Mouse (Mus musculus): ENCODE results near the gene Eme2.

The Eme2 gene

GRCm38 (mm10) chr17:24874989-24875388, 19.9 kb downstream of the Eme2 start:
- DNase-seq (ENCODE audit: low spot score in 2 of 2) = no peak

- no peak for DNase-seq (ENCODE audit: low spot score in 2 of 2)
Observed at GRCm38 (mm10) chr17:24874405-24874745, 20.5 kb downstream of the Eme2 start.

DNA sequence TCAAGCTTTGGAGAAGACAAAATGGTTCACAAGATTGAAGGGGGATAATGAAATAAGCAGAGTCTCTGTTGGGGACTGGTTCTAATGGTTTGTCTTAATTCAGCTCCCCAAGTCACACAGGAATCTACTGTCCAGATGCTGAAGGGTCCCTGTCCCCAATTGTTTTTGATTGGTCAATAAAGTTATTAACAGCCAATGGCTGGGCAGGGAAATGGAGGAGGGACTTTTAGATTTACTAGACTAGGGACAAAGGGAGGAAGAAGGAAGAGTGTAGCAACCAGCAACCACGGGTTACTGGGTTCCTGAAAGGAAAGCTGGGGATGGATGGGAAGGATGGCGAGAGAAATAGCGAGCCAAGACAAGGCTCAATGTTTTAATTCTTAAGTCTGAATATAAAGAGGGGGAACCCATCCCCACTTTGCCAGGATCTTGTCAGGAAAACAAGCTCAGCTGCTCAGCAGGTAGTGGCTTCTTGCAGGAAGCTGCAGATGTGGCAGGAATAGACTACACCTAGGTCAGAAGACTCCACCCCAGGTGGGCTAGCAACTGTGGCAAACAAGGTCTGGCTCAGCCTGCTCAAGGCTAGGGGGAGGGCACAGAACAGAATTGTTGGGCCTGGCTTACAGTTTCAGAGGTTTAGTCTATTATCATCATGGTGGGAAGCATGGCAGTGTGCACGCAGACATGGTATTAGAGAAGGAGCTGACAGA, 21.0 kb downstream of the Eme2 start:
- DNase-seq (ENCODE audit: low spot score in 2 of 2) = no peak

- DNase-seq (ENCODE audit: low spot score in 2 of 2) = no peak
Observed at GRCm38 (mm10) chr17:24867914-24868313, 27.0 kb downstream of the Eme2 start.

- DNase-seq (ENCODE audit: low spot score in 2 of 2) = no peak
Observed at GRCm38 (mm10) chr17:24865776-24866175, 29.1 kb downstream of the Eme2 start, which contains the start of gene Igfals. TSS of gene Igfals (plus strand) at chr17:24865997.

GRCm38 (mm10) chr17:24861785-24862184, 33.1 kb downstream of the Eme2 start:
- no peak for DNase-seq (ENCODE audit: low spot score in 2 of 2)

GRCm38 (mm10) chr17:24860076-24860475, 34.8 kb downstream of the Eme2 start:
- DNase-seq (ENCODE audit: low spot score in 2 of 2) = no peak

GRCm38 (mm10) chr17:24858967-24859366, 35.9 kb downstream of the Eme2 start:
- no peak for DNase-seq (ENCODE audit: low spot score in 2 of 2)

DNA sequence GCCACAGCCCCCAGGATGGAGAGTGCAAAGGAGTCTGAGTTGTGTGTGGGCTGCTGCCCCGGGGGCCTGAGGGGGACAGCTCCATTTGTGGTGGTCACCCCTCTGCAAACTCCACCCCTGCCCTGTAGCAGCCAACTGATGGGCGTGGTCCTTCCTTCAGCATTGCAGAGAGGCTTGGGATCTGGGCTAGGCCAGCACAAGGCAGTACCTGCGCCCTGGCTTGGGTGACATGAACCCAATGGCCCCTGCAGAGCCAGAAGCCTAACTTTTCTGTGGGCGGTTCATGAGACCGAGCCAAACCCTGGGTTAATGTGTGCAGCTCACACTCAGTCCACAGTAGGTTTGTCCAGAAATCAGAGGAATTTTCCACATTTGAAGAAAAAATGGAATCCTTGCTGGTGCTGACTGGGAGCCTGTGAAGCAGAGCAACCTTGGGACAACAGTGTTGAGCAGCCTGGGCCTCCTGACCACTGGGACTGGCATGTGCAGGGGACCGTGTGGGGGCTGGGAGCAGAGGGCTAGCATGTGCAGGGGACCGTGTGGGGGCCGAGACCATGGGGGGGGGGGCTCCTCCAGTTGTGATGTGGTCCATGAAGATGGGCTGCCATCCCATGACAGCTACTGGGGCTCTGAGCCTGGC, 36.9 kb downstream of the Eme2 start:
- DNase-seq (ENCODE audit: low spot score in 2 of 2) = no peak

DNA sequence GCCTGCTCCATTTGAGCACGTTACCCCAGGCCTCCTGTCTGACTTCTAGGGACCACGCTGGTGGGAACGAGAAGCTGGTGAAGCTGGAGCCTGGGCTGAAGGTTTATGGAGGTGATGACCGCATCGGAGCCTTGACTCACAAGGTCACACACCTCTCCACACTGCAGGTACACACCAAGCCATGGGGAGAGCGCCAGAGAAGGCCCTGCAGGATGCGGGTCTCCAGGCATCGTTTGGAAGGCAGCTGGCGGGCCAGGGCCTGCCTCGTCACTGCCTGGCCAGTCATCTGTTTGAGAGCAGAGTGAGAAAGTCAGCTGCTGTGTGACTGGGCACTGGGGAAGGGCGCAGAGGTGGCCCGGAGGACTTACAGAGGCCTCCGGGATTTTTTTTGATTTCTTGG, 38.3 kb downstream of the Eme2 start:
- DNase-seq (ENCODE audit: low spot score in 2 of 2) = no peak

DNA sequence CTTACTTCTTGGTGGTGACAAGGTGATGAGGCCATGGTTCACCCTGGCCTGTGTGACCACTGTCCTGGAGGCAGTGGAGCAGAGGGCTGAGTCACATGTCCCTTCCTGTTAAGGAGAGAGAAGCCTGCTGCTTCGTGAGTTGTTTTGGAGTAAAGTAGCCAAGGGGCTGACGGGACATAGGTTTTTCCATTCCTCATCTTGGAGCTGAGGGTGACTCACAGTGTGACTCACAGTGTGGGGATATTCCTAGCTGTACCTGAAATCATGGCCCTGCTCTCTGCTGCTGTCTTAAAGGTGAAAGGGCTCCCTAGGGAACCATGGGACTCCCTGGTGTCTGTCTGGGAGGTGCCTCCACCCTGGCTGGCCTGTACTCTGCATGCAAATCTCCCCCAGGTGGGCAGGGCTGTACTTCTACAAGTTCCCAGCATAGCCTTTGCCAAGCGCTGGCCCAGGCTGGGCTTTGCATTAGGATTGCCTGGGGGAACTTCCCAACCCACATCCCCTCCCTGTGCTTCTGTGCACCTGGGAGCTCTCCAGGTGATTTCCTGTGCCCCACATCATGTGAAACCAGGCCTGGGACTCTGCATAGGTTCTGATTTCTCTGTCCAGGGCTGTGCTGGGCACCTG, 38.9 kb downstream of the Eme2 start:
- DNase-seq (ENCODE audit: low spot score in 2 of 2) = no peak

DNA sequence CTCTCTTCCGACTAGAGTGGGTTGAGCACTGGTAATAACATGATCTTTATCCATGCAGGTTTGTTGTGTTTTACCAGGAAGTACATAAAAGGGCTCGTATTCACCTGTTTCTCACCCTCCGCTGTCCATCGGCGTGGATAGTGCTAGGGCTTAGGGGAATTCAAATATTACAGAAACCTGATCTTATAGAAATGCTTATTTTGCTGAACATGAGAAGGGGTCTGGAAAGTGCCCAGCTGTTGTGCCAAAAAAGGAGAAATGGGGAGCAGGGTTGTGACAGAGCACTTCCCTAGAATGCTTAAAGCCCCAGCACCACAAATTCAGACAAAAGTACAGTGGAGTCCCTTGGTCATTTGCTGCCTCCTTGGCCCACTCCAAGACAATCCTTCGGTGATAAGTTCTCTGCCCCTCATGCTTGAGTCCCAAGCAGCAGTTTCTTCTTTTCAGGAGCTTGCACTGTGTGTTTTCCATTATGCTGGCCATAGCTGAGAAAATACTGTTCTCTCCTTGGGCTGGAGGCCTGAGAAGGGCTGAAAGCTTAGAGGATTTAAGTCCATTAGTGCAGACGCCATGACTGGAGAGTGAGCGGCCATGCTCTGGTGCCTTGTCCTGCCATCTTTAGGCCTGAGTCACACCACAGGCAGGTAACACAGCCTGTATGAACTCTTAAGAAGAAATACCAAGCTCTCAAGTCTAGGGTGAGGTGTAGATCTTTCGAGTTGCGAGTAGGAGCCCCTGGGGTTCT, 43.3 kb downstream of the Eme2 start:
- no peak for DNase-seq (ENCODE audit: low spot score in 2 of 2)

- no peak for DNase-seq (ENCODE audit: low spot score in 2 of 2)
Observed at GRCm38 (mm10) chr17:24850773-24851127, 44.1 kb downstream of the Eme2 start.

GRCm38 (mm10) chr17:24850065-24850772, 44.7 kb downstream of the Eme2 start, which contains the start of gene Fahd1:
TSS of gene Fahd1 (minus strand) at chr17:24850364.
- DNase-seq (ENCODE audit: low spot score in 2 of 2) = peak; percentile 94 to 96

GRCm38 (mm10) chr17:24849733-24850064, 45.2 kb downstream of the Eme2 start:
- DNase-seq (ENCODE audit: low spot score in 2 of 2) = no peak

- DNase-seq (ENCODE audit: low spot score in 2 of 2) = no peak
Observed at GRCm38 (mm10) chr17:24848600-24849031, 46.3 kb downstream of the Eme2 start.

DNA sequence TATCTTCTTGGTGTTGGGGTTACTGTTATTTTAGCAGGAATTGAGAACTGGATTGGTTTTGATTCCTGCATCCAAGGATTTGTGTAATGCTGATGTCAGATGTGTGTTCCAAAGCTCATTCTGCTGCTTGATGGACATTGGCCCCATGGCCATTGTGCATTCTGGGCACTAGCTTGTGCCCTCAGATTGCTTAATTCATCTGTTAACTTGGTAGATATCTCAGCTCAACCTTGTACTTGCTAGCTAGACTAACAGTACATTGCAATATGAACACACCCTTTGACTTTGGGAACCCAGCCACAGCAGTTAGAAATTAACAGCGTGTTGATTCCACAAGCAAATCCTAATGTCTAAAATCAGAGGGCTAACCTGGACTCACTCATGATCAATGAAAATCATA, 47.5 kb downstream of the Eme2 start:
- DNase-seq (ENCODE audit: low spot score in 2 of 2) = no peak

DNA sequence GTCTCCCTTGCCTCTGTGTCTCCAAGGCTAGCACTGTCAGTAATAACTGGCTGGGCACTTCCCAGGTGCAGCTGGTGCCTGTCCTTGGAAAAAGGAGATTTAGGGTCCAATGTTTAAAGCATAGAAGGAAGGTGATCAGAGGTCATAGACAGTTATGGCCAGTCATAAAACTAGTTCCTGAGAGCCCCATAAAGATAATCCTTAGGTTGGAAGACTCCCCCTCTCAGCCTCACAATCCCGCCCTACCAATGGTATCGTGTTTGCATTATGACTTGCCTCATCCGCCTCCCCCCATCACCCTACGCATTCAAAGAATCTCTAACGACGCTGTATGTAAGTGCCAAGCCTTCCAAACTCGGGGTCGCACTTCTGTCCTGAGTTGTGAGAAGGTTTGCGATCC, 50.4 kb downstream of the Eme2 start:
- DNase-seq (ENCODE audit: low spot score in 2 of 2) = no peak

- no peak for DNase-seq (ENCODE audit: low spot score in 2 of 2)
Observed at GRCm38 (mm10) chr17:24842631-24843030, 52.3 kb downstream of the Eme2 start.

DNA sequence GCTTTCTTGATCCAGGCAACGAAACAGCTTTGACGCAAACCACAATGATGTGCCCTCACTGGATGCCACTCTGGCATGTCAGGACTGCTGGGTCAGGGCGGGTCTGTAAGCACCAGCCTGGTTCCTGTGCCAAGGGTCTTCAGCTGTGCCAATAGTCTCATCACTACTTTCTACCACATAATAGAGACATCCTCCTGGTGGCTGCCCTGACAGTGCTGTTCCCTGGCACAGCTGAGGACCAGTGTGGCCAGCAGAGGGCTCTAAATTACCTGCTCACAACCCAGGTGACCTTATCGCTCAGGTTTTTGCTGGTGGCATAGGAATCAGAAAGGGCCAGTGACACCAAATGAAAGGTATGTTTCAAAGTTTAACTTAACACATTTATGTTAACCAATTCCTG, 53.8 kb downstream of the Eme2 start:
- peak in 1 of 2 experiments; percentile 27 for DNase-seq (ENCODE audit: low spot score in 2 of 2)

DNA sequence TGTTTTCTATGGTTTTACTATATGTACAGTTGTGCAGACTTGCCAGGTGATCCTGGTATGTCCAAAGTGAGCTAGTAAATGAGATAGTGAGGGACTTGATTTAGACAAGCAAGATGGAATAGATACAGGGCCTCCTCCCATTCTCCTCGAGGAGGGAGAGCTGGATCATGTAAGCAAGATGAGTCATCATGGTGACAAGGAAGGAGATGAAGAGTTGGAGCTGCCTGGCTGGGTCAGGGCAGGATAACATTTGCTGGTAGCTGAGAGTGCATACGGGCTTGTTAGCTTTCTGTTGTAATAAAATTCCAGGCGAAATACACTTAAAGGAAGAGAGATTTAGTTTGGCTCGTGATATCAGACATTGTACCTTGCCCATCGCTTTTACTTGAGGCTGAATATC, 54.5 kb downstream of the Eme2 start:
- no peak for DNase-seq (ENCODE audit: low spot score in 2 of 2)

DNA sequence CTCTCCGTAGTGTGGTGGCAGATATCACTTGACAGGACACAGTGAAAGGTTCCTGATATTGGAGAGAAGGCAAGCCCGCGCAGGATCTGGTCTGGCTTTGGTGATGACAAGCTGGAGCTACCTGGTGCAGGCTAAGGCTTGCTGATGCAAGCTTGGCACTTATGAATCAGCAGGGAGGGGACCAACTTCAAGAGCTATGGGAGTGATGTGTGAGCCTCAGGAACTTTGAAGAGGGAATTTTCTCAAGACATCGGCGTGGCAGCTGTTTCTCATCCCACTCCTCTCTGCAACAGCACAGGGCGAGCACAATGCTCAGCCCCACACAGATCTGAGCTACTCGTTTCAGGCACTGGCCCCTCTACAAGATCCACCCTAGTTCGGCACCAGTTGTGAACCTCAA, 55.0 kb downstream of the Eme2 start, which contains the start of gene Hagh:
Gene Hagh (plus strand): TSS at position 302 of the 400 bp plus-strand sequence.
- peak; percentile 62 to 68 for DNase-seq (ENCODE audit: low spot score in 2 of 2)
